Mouse (Mus musculus) B cell, adult 67 days (primary cell): Measurements from ENCODE around the gene Abcb1a. TPM values are rescaled to one million over a fixed set of nuclear protein-coding genes. Genes with fewer than 3 reads are reported as not detected.

Experiments used
- total RNA-seq, 2 experiments: library from RNA; stranded (reverse); gene quantifications; 4 replicates each; pipeline ENCODE4 v1.2.4; 2023

Abcb1a gene
- 1 to 10 TPM; 3.3 to 3.7 TPM for total RNA-seq

DNA sequence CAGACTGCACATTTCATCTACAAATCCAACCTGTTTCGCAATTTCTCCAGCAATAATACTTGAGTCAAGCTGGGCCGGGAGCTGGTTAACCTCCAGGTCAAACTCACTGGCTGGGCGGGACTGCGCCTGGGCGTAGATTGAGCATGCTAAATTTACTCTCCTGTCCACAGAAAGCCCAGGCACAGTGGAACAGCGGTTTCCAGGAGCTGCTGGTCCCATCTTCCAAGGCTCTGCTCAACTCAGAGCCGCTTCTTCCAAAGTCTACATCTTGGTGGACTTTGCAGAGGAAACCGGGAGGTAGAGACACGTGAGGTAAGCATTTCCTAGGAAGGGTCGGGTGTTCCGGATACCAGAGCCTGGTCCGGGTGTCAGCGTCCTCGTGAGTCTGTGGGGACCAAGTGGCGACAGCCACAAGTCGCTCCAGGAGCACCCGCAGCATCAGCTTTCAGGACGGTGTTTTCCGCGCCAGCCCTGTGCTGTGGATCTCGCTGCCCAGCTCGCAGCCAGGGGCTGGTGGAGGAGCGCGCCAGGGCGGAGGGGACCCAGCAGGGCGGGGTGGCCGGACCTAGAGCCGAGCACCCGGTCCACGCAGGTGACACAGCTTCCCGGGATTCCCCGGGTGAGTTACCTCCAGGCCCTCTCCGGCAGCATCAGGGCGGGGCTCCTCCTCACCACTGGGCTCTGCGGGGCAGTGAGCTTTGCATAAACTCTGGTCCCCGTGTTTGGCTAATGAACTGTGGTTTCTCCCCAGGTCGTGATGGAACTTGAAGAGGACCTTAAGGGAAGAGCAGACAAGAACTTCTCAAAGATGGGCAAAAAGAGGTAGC is at the start of gene Abcb1a:
Abcb1a (plus strand) TSS at position 167 of the 827 bp plus-strand sequence.

DNA sequence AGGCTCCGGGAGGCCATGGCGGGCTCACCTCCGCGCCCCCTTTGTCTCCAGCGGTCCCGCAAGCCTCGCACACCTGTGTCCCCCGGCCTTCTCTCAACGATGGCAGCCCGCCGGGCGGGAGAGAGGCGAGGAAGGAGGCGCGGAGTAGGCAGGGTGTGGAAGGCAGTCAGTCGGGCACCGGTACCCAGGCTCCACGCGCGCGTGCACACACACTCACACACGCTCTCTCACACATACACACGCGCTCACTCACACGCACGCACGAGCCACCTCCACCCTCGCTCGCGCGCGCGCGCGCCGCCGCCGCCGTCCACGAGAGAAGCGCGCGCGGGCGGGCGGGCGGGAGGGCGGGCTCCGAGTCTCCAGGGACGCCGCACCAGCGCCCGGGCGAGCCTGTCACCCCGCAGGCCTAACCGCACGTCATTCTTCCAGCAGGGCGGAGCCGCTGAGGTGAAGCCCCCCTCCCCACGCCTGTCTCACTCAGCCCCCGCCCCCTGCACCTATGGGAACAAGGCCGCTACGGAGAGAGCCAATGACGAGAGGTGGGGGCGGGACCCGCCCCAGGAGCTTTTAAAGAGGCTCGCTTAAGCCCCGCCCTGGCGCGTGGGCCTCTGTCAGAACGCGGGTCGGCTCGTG is 37.2 kb upstream of the Abcb1a start, which contains the start of gene Rundc3b:
Rundc3b (minus strand) TSS at position 357 of the 636 bp plus-strand sequence.

Other genes starting within 250 kb of the Abcb1a start
- 10 to 100 TPM; 39.3 to 43.9 TPM for gene Dbf4, start 237.4 kb upstream of the Abcb1a start, total RNA-seq
- gene Slc25a40, start 237.2 kb upstream of the Abcb1a start, total RNA-seq, result 10 to 100 TPM in 1 of 2 experiments, 1 to 10 TPM in 1; 9.4 to 13.0 TPM
- gene Rundc3b, start 37.1 kb upstream of the Abcb1a start, total RNA-seq, result 1 to 10 TPM; 1.2 to 1.7 TPM
- 1 to 10 TPM; 1.8 to 2.3 TPM for gene Abcb1b, start 138.1 kb downstream of the Abcb1a start, total RNA-seq
- gene Abcb4, start 233.6 kb downstream of the Abcb1a start, total RNA-seq, result 1 to 10 TPM; 6.6 to 8.4 TPM